Mouse (Mus musculus) ES-CJ7 (cell line): ENCODE measurements around the gene Arvcf.

ENCODE experiments used
- DNase-seq: peaks from one replicate; pipeline ENCODE4 v3.0.0; 2011; ENCODE audit warnings: low read depth, low spot score

The Arvcf gene

DNA sequence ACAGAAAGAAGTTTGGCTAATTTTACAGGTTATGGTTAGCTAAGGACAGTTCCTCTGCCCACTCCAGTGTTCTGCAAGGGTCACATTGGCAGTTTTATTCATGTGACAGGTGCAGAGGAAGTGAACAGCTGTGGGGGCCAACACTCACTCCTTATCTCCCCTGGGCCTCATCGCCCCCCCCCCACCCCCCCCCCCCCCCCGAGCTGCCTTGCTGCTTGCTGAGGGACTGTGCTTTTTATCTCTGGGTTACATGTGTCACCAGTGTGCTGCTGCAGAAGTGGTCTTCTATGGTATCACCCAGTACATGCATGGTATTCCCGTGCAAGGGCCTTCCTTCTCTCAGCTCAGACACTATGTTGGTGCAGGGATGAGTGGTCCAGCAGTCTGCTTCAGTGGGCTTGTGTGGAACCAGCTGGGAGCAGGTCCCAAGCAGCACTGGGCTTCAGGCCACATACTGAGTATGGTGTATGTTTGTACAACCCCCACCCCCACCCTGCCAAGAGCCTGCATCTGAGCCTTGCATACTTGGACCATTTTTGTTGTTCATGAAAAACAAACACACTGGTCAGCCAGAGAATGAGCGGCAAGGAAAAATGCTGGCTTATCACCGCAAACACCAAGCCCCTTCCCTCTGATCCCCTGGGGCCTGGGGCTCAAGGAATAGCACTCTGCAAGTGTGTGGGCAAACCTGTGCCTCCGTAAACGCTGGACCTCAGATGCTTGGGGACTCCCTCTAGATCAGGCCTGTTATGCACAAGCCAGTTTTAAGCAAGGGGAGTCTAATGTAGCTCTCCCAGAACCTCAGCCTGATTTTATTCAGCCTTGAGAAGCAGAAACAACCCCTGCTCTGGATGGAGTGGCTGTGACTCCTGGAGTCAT, 40.0 kb downstream of the Arvcf start:
- DNase-seq = no peak

DNA sequence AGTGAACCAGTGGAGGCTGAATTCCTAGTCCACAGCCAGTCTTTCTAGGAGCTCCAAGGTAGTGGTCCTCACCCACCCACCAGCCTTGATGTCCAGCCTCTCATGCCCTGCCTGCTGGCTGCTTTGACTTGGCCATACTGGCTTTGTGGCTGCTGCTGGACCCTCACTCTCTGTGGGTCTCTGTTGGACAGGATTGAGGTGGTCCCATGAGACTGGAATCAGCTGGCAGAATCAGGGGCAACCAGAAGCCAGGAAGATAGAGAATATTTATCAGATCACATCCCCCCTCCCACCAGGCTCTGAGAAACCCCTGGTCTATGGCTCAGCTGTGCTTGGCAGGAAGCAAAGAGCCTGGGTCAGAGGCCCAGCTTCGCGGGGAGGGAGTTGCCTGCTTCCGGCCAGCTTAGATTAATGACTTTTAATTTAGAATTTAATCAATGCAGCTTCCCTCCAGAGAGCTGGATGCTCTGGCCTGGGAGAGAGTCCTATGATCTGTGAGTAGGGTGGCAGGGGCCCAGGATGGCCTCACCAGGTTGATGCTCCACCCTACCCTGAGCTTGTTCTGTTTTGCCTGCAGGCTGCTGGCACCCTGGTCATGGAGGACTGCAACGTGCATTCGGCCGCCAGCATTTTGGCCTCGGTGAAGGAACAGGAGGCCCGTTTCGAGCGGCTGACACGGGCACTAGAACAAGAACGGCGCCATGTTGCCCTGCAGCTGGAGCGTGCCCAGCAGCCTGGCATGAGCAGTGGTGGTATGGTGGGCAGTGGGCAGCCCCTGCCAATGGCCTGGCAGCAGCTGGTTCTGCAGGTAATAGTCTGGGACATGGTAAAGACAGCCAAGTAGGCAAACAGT, 40.8 kb downstream of the Arvcf start:
- DNase-seq = no peak

DNA sequence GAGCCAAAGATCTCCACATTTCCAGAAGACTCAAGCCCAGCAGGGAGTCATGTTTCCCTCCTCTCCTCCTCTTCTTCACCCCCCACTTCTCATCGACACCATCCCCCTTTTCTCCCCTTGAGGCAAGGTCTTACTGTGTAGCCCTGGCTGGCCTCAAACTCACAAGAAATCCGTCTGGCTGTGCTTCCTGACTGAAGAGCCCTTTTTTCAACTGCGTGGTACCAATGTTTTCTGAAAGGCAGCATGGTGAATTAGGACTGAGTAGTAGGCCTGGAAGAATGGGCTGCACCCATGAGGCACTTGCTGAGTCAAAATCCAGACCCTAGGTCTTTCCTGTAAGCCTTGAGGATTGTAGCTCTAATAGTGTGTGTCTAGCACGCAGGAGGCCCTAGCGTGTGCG, 42.4 kb downstream of the Arvcf start:
- no peak for DNase-seq

DNA sequence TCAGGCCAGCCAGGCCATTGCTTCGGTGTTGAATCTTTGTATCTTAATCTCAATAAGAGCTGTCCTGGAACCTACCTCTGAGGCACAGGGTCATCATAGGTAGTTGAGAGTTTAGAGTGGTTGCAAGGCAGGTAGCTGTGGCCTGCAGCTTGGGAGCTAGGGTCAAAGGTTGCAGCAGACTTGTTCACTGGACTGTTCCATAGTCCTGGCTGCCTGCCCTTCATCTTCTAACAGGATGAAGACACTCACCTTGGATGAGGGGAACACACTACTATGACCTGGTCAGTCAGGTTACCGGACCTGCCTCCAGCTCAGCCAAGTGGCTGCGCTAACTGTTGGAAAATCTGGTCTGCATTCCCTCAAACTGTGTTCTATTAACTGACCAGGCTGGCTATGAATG, 43.1 kb downstream of the Arvcf start:
- no peak for DNase-seq

DNA sequence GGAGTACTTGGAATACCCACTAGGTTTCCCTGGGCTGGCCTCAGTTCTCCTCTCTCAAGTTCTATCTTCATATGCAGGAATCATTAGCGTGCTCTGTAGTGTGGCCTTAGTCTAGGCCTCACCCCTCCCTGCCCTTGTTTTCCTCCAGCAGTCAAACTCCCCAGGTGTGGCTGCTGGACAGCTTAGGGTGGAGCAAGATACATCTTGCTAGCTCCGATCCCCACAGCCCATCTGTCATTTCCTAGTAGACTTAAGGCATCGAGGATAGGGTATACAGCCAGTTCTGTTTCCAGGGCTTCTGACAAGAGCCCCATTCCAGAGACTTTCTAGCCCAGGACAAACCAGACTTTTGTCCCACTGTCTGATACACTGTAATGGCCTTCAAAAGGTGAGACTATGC, 43.7 kb downstream of the Arvcf start:
- DNase-seq = no peak

DNA sequence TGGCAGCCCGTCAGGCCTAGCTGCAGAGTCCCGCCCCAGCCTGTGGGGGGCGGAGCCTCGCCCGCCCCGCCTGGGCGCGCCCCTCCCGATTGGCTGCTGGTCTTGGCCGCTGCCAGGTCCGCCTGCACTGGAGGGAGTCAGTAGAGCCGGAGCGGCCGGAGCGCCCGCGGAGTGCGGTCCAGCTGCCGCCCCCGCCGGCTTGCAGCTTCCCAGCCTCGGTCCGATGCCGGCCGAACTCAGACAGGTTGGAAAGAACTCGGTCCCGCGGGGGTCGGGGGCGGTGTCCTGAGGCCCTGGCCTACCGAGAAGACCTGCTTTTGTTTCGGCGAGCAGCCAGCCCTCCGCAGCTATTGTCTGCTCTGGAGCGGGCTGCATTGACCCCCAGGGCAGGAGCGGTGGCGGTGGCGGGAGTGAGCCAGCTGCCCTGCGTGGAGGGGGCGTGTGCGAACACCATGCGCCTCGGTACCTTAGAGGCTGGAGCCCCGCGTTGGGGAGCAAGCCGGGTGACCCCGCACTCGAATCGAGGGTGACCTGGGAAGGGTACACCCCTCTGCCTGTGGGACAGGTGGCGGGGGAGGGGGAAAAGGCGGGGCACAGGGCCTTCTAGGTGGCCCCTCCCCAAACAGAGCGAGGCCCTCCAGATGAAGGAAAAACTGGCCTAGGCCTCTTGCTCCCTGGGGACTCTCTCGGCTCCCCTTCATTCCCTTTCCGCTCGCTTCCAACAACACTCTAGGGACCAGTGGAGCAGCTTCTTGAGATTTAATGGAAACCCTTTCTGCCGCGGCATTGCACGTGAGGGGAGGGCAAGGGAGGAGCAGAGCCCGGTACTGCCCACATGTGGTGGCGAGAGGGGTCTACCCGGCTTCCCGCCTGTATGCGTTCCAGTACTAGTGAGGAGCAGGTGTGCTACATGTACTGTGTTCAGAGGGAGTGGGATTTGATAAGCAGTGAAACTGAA, 44.8 kb downstream of the Arvcf start:
- DNase-seq = peak; percentile 76

DNA sequence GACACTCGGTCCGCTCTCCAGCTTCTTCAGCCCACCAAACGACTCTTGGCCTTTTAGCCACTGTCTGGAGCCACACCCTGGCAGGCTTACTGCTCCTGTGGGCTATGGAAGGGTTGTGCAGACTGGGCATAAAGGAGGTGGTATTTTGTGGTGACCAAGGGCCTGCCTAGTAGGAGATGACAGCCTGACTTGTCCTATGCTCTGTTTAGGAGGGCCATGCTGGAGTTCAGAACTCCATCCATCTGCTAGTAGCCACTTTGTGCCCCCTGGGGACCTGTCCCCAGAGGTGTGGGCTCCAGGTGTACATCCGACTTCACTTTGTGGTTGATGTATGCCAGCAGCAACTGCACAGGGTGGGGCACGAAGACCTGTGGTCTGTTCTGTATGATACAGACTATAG, 45.6 kb downstream of the Arvcf start:
- DNase-seq = no peak

DNA sequence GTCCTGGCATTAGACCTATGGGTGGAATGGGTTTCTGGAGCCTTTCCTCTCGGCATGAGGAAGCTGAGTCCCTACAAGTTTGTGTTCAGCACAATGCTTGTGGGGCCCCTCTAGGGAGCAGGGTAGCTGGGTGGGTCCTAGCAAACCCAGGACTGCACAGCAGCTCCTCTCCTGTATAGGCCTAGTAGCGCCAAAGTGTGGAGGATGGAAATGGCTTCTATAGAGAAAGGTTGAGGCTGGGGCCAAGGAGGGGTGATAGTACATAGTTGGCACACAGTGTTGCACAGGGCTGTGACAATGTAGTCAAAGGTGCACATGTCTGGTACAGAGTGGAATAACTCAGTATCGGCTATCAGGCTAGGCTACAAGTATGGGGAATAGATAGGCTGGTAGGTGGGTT, 46.1 kb downstream of the Arvcf start:
- no peak for DNase-seq

DNA sequence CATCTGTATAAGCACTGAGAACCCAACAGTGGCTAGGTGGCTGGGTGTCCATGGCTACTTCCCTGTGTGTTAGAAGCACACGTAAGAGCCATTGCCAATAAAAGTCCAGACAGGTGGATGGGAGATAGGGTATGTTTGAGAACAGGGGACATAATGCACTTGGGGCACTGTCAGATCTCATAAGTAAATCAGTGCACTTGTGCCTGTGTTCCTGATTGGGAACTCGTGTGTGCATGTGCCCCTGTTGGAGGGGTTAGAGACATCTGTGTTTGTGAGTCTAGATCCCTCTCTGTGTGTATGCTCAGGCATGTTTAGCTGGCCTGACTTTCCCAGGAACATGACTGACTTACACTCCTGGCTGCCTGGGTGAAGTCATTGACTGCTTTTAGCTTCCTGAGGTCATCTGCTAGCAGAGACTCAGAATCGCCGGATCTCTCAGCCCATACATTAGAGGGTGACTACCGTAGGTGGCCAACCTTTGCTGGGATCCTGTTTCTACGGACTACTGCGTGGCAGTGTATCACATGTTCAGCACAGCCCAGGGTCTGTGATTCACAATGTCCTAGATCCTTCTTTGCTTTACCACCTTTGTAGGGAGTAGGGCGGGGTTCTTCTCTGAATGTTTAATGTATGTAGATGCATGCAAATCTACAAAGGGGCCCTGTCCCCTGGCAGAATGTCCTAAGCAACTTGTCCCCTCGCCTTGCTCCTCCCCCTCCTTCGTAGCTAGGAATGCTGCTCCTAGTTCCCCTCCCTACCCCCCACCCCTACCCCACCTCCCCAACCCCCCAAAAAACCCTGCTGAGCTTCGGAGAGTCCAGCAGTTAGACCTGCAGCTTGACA, 47.0 kb downstream of the Arvcf start:
- peak; percentile 93 for DNase-seq

DNA sequence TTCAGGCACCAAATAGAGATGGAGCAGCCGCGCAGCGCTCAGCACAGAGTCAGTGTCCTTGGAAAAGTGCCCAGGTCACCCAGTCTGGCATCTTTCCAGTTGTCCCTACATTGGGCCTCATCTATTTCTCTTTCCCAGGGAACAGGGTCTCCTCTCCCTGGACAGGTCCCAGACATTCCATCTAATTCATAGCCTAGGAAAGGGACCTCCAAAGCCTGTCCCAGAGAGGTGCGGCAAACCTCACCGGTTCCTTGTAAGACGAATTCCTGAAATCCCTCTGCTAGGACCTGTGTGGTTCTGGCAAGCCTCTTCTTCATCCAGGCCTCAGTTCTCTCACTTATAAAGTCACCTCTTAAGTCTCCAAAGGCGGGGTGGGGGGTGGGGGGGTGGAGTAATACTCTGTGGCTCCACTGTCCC, 47.6 kb downstream of the Arvcf start:
- DNase-seq = no peak

DNA sequence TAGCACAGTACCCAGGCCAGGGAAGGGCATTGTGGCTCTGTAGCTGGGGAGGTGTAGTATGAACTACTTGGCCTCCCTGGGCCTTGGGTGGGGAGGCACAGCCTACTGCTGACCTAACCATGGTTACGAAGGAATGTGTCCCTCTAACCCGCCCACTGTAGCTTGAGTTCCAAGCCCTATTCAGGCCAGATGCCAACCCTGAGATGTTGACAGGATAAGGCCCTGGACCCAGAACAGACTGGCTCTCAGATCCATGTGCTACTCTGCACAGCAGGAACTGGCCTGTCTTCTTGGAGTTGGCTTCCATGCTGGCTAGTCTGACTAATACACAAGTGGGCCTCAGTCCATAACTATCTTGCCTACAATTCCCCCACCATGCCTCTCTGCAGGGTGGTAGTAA, 48.2 kb downstream of the Arvcf start:
- DNase-seq = no peak

DNA sequence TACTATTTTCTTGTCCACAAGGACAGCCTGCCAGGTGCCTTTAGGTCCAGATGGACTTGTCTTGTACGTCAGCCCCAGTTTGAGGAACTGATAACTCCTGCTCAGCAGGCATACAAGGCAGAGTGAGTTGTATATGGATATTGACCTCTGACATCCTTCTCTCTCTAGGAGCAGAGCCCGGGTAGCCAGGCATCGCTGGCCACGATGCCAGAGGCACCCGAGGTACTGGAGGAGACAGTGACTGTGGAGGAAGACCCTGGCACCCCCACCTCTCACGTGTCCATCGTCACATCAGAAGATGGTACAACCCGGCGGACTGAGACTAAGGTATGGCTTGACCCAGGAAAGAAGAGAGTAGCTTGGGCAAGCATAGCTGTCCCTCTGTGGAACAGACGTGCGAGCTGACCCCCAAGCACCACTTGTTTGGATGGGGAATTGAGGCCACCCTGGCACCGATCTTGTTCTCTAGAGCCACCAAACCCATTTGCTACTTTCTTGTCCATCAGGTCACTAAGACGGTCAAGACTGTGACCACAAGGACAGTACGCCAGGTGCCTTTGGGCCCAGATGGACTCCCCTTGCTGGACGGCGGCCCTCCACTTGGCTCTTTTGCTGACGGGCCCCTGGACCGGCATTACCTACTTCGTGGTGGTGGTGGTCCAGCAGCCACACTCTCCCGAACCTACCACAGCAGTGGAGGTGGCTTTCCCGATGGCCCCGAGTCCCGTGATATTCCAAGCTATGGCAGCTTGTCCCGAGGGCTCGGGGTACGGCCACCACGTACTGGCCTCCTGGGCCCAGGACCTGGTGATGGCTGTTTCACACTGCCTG, 49.0 kb downstream of the Arvcf start:
- DNase-seq = no peak

DNA sequence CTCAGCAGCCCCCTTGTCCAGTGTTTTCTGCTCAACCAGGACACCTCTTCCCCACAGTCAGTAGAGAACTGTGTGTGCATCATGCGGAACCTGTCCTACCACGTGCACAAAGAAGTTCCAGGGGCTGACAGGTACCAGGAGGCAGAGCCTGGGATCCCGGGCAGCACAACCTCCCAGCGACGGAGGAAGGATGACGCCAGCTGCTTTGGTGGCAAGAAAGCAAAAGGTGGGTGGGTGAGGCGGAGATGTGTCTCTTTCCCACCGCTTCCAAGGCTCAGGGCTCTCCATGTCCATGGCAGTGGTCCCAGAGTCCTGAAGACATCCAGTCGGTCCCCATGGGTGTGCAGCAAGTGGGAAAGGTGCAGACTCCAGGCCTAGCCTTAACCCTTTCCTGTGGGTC, 52.0 kb downstream of the Arvcf start:
- no peak for DNase-seq

DNA sequence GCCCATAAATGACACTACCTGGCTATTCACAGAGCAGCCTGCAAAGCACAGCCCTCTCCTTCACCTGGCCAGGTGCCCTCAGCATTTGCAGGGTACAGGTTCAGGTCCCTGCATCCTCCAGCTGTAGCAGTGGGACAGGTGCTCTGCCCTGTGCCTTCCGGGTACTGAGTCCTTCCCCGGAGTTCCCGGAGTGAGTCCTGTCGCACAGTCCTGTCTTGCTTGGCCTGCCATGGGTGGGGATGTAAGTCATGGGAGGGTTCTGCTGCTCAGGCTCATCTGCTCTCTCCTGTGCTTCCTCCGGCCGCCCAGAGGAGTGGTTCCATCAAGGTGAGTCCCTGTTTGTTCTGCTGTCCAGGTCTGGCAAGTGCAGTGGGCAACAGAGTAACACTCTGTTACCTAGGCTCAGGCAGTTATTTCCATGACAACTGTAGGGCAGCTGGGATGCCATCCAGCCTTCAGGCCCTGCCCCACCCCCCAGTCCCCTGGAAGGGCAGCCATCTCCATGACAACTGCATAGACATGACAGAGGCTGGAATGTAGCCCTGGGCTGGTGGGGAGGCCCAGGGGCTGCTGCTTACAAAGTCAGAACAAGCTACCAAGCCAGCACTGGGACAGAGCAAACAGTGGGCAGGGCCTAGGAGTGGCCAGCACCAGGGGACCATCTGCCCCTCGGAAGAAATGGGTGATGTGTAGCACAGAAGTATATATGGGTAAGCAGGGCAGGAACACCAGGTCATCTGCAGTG, 52.7 kb downstream of the Arvcf start:
- peak; percentile 68 for DNase-seq

DNA sequence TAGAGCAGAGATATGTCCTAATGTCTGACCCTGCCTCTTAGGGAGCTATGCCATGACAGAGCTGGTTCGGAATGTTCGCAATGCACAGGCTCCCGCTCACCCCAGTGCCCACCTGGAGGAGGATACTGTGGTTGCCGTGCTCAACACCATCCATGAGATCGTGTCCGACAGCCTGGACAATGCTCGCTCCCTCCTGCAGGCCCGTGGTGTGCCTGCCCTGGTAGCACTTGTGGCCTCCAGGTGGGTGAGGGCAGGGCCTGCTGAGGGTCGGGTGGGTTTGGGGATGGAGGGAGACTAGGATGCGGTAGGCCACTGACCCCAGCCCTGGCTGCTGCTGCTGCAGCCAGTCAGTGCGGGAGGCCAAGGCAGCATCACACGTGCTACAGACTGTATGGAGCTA, 55.3 kb downstream of the Arvcf start:
- no peak for DNase-seq

DNA sequence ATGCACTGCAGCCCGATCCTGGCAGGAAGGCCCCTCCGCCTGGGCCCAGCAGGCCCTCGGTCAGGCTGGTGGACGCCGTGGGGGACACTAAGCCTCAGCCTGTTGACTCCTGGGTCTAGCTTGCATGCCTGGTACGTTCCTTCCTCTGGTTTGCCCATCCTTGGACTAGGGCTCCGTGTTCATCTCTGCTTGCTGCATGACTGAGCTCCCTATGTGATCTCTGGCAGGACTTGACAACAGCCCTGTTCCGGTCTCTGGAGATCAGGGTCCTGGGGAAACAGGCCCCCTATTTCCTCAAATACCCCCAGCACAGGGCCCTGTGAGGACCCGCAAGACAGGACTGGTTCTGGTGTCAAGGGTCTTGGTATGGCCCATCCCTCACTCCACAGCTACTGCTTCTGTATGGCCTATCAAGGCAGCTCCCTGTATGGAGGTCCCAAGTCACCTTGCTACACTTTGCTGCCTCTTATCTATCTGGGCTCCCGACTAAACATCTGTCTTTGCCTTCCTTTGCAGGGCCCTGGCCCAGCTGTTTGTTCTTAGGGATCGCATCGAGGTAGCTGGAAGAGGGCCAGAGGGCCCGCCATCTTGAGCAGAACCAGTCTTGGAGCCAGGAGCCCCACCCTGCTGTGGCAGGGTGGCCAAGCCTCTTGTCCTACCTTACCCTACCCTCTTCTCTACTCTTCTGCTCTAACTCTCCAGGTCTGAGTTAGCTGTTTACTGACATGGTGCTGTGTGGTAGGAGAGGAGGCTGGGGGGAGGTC, 57.3 kb downstream of the Arvcf start:
- DNase-seq = no peak

DNA sequence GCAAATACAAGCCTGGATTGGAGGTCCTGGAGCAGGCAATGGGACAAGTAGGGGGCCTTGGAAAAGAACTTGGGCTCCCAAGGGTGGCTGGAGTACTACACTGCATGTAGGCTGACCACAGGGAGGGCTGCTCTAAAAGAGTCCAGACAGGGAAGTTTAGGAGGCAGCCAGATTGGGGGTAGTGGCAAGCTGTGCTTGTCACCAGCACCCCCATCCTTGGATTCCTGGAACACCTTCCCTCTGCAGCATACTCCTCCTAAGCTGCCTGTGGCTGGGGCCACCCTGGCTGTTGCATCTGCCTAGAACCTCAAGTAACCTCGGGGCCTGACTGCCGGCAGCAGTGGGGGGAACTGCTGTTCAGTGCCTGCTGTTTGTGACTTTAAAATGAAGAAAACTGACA, 57.9 kb downstream of the Arvcf start:
- DNase-seq = no peak

DNA sequence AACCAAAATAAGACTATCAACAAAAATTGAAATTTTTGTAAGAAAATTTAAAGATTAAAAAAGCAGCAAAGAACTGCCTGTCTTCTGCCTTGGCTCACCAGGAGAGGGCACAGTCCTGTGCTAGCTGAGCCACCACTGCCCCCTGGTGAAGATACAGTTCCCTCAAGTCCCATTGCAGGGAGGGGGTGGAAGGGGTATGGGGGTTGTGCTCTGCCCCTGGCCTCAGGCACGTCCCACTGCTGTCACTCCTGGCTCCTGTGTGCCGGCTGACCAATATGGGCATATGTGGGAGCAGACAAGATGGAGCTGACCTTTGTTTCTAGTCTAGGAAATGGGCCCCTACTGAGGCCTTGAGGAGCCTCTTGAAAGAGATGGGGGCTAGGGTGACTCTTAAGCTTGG, 58.3 kb downstream of the Arvcf start:
- peak; percentile 65 for DNase-seq
